Mouse (Mus musculus) MEL (cell line): ENCODE measurements around the gene Nsun2.

Experiments used
- BHLHE40 ChIP-seq: IDR thresholded peaks from 2 replicates; pipeline ENCODE4 v1.6.1; 2012; ENCODE audit warnings: low read depth, mild to moderate bottlenecking, inconsistent platforms, low read length, improper control_type of control experiment, borderline replicate concordance
- CTCF ChIP-seq, 3 experiments: IDR thresholded peaks in 2 of 3; conservative IDR thresholded peaks in 1 of 3; 2 replicates each; pipeline ENCODE4 v1.5.1; 2011 to 2012; ENCODE audit warnings: low read length in 3 of 3, low read depth in 2 of 3, mild to moderate bottlenecking in 2 of 3, improper control_type of control experiment in 1 of 3, inconsistent platforms in 1 of 3, mixed read lengths in 1 of 3, moderate library complexity in 1 of 3; ENCODE audit not compliant: control insufficient read depth in 1 of 3, insufficient read depth in 1 of 3, poor library complexity in 1 of 3, severe bottlenecking in 1 of 3
- EP300 ChIP-seq, 2 experiments: IDR thresholded peaks; 2 replicates each; pipeline ENCODE4 v1.6.1; 2011; ENCODE audit warnings: improper control_type of control experiment in 2 of 2, low read length in 2 of 2, low read depth in 1 of 2, mild to moderate bottlenecking in 1 of 2
- GABPA ChIP-seq: IDR thresholded peaks from 2 replicates; pipeline ENCODE4 v1.6.1; 2012; ENCODE audit warnings: low read depth, mild to moderate bottlenecking, inconsistent platforms, low read length, improper control_type of control experiment, moderate library complexity
- JUND ChIP-seq: IDR thresholded peaks from 2 replicates; pipeline ENCODE4 v1.6.1; 2011; ENCODE audit warnings: low read depth, mild to moderate bottlenecking, improper control_type of control experiment, low read length
- KAT2A ChIP-seq: conservative IDR thresholded peaks from 2 replicates; pipeline ENCODE4 v1.6.1; 2012; ENCODE audit warnings: low read depth, low read length, improper control_type of control experiment, inconsistent platforms
- MAFK ChIP-seq: IDR thresholded peaks from 2 replicates; pipeline ENCODE4 v1.6.1; 2011; ENCODE audit warnings: low read depth, mild to moderate bottlenecking, low read length, improper control_type of control experiment, borderline replicate concordance
- MAX ChIP-seq: IDR thresholded peaks from 2 replicates; pipeline ENCODE4 v1.6.1; 2011; ENCODE audit warnings: low read length, improper control_type of control experiment
- POLR2A ChIP-seq, 2 experiments: IDR thresholded peaks; 2 replicates each; pipeline ENCODE4 v1.6.1; 2011 to 2012; ENCODE audit warnings: low read length in 2 of 2, mild to moderate bottlenecking in 2 of 2, control low read depth in 1 of 2, improper control_type of control experiment in 1 of 2, low read depth in 1 of 2, moderate library complexity in 1 of 2; ENCODE audit not compliant: control insufficient read depth in 1 of 2, insufficient read depth in 1 of 2, poor library complexity in 1 of 2
- POLR2AphosphoS2 ChIP-seq: IDR thresholded peaks from 2 replicates; pipeline ENCODE4 v1.6.1; 2011; ENCODE audit warnings: low read length, improper control_type of control experiment
- RCOR1 ChIP-seq: IDR thresholded peaks from 2 replicates; pipeline ENCODE4 v1.6.1; 2012; ENCODE audit warnings: low read depth, mild to moderate bottlenecking, inconsistent platforms, low read length, improper control_type of control experiment
- SIN3A ChIP-seq: IDR thresholded peaks from 2 replicates; pipeline ENCODE4 v1.6.1; 2012; ENCODE audit warnings: low read length, improper control_type of control experiment, inconsistent platforms
- TAL1 ChIP-seq: IDR thresholded peaks from 2 replicates; pipeline ENCODE4 v1.6.1; 2012; ENCODE audit warnings: mild to moderate bottlenecking, inconsistent platforms, low read length, moderate library complexity, mixed read lengths
- USF1 ChIP-seq: IDR thresholded peaks from 2 replicates; pipeline ENCODE4 v1.6.1; 2014; ENCODE audit warnings: low read depth, mild to moderate bottlenecking, inconsistent platforms, low read length, improper control_type of control experiment, moderate library complexity

GRCm38 (mm10) chr13:69534334-69534653, 748 bp downstream of the Nsun2 start, which contains the start of gene Tent4a:
- TF ChIP-seq BHLHE40: no peak
- TF ChIP-seq GABPA: no peak
- no peak for TF ChIP-seq SIN3A
- TF ChIP-seq MAX: no peak
- no peak for TF ChIP-seq KAT2A
- no peak for TF ChIP-seq JUND
- no peak for TF ChIP-seq CTCF (IDR thresholded peaks at IDR 0.05 in 2 of 3, conservative IDR thresholded peaks at IDR 0.05 in 1 of 3; ENCODE audit: control insufficient read depth in 1 of 3, insufficient read depth in 1 of 3, low read depth in 2 of 3, low read length in 3 of 3, poor library complexity in 1 of 3, severe bottlenecking in 1 of 3)
- no peak for TF ChIP-seq EP300 (IDR thresholded peaks at IDR 0.05; ENCODE audit: low read depth in 1 of 2, low read length in 2 of 2)
- TF ChIP-seq POLR2A (IDR thresholded peaks at IDR 0.05; ENCODE audit: control insufficient read depth in 1 of 2, insufficient read depth in 1 of 2, low read depth in 1 of 2, low read length in 2 of 2, poor library complexity in 1 of 2): no peak
- no peak for TF ChIP-seq MAFK
- TF ChIP-seq RCOR1: no peak
- no peak for TF ChIP-seq POLR2AphosphoS2
- TF ChIP-seq USF1: no peak
- no peak for TF ChIP-seq TAL1
